Mouse (Mus musculus) 3134 (cell line): ENCODE measurements around the gene Kirrel.
A peak's percentile ranks its signal among the peaks of the same experiment; 100 is the strongest.

Experiments used
- DNase-seq: peaks from one replicate; pipeline ENCODE4 v3.0.0-alpha.2; 2011; ENCODE audit warnings: low spot score; ENCODE audit not compliant: insufficient read length; ENCODE audit errors: extremely low read depth

Gene Kirrel

GRCm38 (mm10) chr3:87168756-87169155 lies 5.8 kb downstream of the Kirrel start:
- DNase-seq, result no peak

- no peak for DNase-seq
These were observed 6.9 kb downstream of the Kirrel start for GRCm38 (mm10) chr3:87167621-87168020.

GRCm38 (mm10) chr3:87165291-87165881 lies 9.2 kb downstream of the Kirrel start:
- peak; percentile 37 for DNase-seq

GRCm38 (mm10) chr3:87164099-87164815 lies 10.3 kb downstream of the Kirrel start:
- no peak for DNase-seq

GRCm38 (mm10) chr3:87163116-87163515 lies 11.4 kb downstream of the Kirrel start:
- DNase-seq, result peak; percentile 63

- no peak for DNase-seq
These were observed 12.2 kb downstream of the Kirrel start for GRCm38 (mm10) chr3:87162380-87162779.

- no peak for DNase-seq
These were observed 12.9 kb downstream of the Kirrel start for GRCm38 (mm10) chr3:87161601-87162000.

GRCm38 (mm10) chr3:87160819-87161509 lies 13.6 kb downstream of the Kirrel start:
- no peak for DNase-seq

GRCm38 (mm10) chr3:87159190-87159589 lies 15.4 kb downstream of the Kirrel start:
- peak; percentile 47 for DNase-seq

GRCm38 (mm10) chr3:87157767-87158291 lies 16.7 kb downstream of the Kirrel start:
- peak; percentile 72 for DNase-seq

GRCm38 (mm10) chr3:87157297-87157696 lies 17.2 kb downstream of the Kirrel start:
- DNase-seq, result peak; percentile 64

- DNase-seq, result no peak
These were observed 19.9 kb downstream of the Kirrel start for GRCm38 (mm10) chr3:87154398-87155287.

- DNase-seq, result no peak
These were observed 21.5 kb downstream of the Kirrel start for GRCm38 (mm10) chr3:87153038-87153437.

GRCm38 (mm10) chr3:87152111-87152738 lies 22.3 kb downstream of the Kirrel start:
- DNase-seq, result no peak

GRCm38 (mm10) chr3:87151294-87151826 lies 23.2 kb downstream of the Kirrel start:
- peak; percentile 65 for DNase-seq

GRCm38 (mm10) chr3:87150689-87151244 lies 23.8 kb downstream of the Kirrel start:
- DNase-seq, result peak; percentile 87

GRCm38 (mm10) chr3:87150056-87150688 lies 24.4 kb downstream of the Kirrel start:
- peak; percentile 64 for DNase-seq

GRCm38 (mm10) chr3:87149425-87149824 lies 25.1 kb downstream of the Kirrel start:
- no peak for DNase-seq
